Mouse (Mus musculus) C2C12 (cell line): ENCODE results near the gene Fhit.

Source experiments
- CTCF ChIP-seq: IDR thresholded peaks from one replicate; pipeline ENCODE4 v1.5.1; 2011; ENCODE audit not compliant: control insufficient read depth, insufficient read depth, insufficient read length
- MYOG ChIP-seq: IDR thresholded peaks from one replicate; pipeline ENCODE4 v1.6.1; 2011; ENCODE audit not compliant: control insufficient read depth, insufficient read length; ENCODE audit errors: extremely low read depth

GRCm38 (mm10) chr14:10430396-10431000 is 731.3 kb downstream of the Fhit start:
- TF ChIP-seq CTCF (no peak), MYOG (no peak)
